In the genomic region with DNA sequence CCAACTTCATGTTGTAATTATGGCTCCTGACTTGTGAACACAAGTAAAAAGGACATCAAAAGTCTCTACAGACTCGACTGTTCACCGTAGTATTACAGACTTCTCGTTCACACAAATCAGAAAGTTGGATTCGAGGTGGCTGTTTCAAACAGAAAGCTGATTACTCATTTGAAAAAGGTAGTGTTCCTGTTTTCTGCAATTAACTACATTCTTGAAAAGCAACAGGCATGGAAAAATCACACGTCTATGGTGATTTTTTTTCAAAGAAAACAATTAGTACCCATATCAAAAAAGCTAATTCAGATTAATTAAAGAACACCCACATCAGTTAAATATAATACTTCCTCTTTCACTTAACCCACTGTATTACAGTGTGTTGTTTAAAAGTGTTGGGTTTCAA, we compare ENCODE assay signal across 35 mouse cellular contexts.
"Had no signal": no experiment of that assay in that cellular context is flagged by ENCODE, and none has a peak within 500 bp of the region (broad histone marks: within the 10 kb centered on the region; RNA-seq: fewer than 3 reads in every experiment).

No protein-coding gene starts in this region.

- H3K36me3 ChIP-seq: heart, embryonic 10.5 days; heart, embryonic 12.5 days; heart, embryonic 13.5 days; heart, embryonic 15.5 days; hindbrain, embryonic 10.5 days; hindbrain, embryonic 12.5 days; hindbrain, embryonic 13.5 days; hindbrain, embryonic 15.5 days; intestine, embryonic 15.5 days; kidney, embryonic 15.5 days had no signal

- H3K4me1 ChIP-seq: heart, embryonic 10.5 days; heart, embryonic 12.5 days; heart, embryonic 13.5 days; heart, embryonic 15.5 days; hindbrain, embryonic 10.5 days; hindbrain, embryonic 12.5 days; hindbrain, embryonic 13.5 days; hindbrain, embryonic 15.5 days; intestine, embryonic 15.5 days; kidney, embryonic 15.5 days had no signal

- H3K4me3 ChIP-seq: heart, embryonic 10.5 days; heart, embryonic 12.5 days; heart, embryonic 13.5 days; heart, embryonic 15.5 days; hindbrain, embryonic 10.5 days; hindbrain, embryonic 12.5 days; hindbrain, embryonic 13.5 days; hindbrain, embryonic 15.5 days; intestine, embryonic 15.5 days; kidney, embryonic 15.5 days; layer of hippocampus, adult 2 months; left cerebral cortex, adult 2 months had no signal

- H3K9ac ChIP-seq: heart, embryonic 12.5 days; heart, embryonic 13.5 days; heart, embryonic 15.5 days; hindbrain, embryonic 12.5 days; hindbrain, embryonic 13.5 days; hindbrain, embryonic 14.5 days; hindbrain, embryonic 15.5 days; intestine, embryonic 15.5 days; kidney, embryonic 15.5 days had no signal

- H3K9me3 ChIP-seq: heart, embryonic 10.5 days; heart, embryonic 12.5 days; heart, embryonic 13.5 days; heart, embryonic 15.5 days; hindbrain, embryonic 10.5 days; hindbrain, embryonic 12.5 days; hindbrain, embryonic 13.5 days; hindbrain, embryonic 15.5 days; intestine, embryonic 15.5 days; kidney, embryonic 15.5 days had no signal

- H3K4me2 ChIP-seq: heart, embryonic 11.5 days; heart, embryonic 12.5 days; heart, embryonic 13.5 days; heart, embryonic 15.5 days; hindbrain, embryonic 12.5 days; hindbrain, embryonic 13.5 days; hindbrain, embryonic 14.5 days; hindbrain, embryonic 15.5 days; intestine, embryonic 15.5 days; kidney, embryonic 15.5 days had no signal

- H3K27me3 ChIP-seq: heart, embryonic 12.5 days; heart, embryonic 13.5 days; heart, embryonic 15.5 days; hindbrain, embryonic 12.5 days; hindbrain, embryonic 13.5 days; hindbrain, embryonic 15.5 days; intestine, embryonic 15.5 days; kidney, embryonic 15.5 days had no signal

- H3K27ac ChIP-seq: heart, embryonic 10.5 days; heart, embryonic 13.5 days; heart, embryonic 15.5 days; hindbrain, embryonic 10.5 days; hindbrain, embryonic 12.5 days; hindbrain, embryonic 13.5 days; hindbrain, embryonic 14.5 days; hindbrain, embryonic 15.5 days; hindbrain, postnatal 0 days; intestine, embryonic 15.5 days; kidney, embryonic 15.5 days; kidney, postnatal 0 days; layer of hippocampus, adult 2 months; left cerebral cortex, adult 2 months had no signal

- ATAC-seq: hindbrain, embryonic 16.5 days; hindbrain, postnatal 0 days; inflammation-experienced regulatory T-cells, adult 6 months; intestine, embryonic 15.5 days; intestine, embryonic 16.5 days; intestine, postnatal 0 days had no signal

- DNase-seq: heart, postnatal 10 days; heart, postnatal 14 days; heart, postnatal 36 days; heart, postnatal 4 days; kidney, adult 11 months; kidney, adult 18-20 months; kidney, adult 2 months; kidney, adult 8-10 months; kidney, adult 9 months; kidney, postnatal 10 days; kidney, postnatal 25 days; kidney, postnatal 36 days; kidney, postnatal 4 days; layer of hippocampus, adult 9-11 months; layer of hippocampus, postnatal 36 days had no signal
